Mouse (Mus musculus) frontal cortex, postnatal 14 days (tissue): ENCODE measurements around the gene Slamf1.
A peak's percentile ranks its signal among the peaks of the same experiment; 100 is the strongest.

Experiments
- DNase-seq, 2 experiments: peaks; one replicate each; pipeline ENCODE4 v3.0.0; 2022; ENCODE audit warnings: low spot score in 2 of 2

Gene Slamf1

GRCm38 (mm10) chr1:171766898-171767297 is at the start of gene Slamf1:
Gene Slamf1 (plus strand): TSS chr1:171767127.
- DNase-seq = no peak

- no peak for DNase-seq
Measured at GRCm38 (mm10) chr1:171731195-171731594, 35.7 kb upstream of the Slamf1 start.

- no peak for DNase-seq
Measured at GRCm38 (mm10) chr1:171734898-171735297, 32.0 kb upstream of the Slamf1 start.

GRCm38 (mm10) chr1:171748127-171748969 is 18.6 kb upstream of the Slamf1 start:
- DNase-seq = no peak

- DNase-seq = no peak
Measured at GRCm38 (mm10) chr1:171761853-171762448, 5.0 kb upstream of the Slamf1 start.

GRCm38 (mm10) chr1:171770996-171771395 is 4.1 kb downstream of the Slamf1 start:
- DNase-seq = no peak

GRCm38 (mm10) chr1:171772121-171772735 is 5.3 kb downstream of the Slamf1 start:
- DNase-seq = no peak

GRCm38 (mm10) chr1:171773232-171773989 is 6.5 kb downstream of the Slamf1 start:
- DNase-seq = no peak

GRCm38 (mm10) chr1:171774266-171774665 is 7.3 kb downstream of the Slamf1 start:
- no peak for DNase-seq

GRCm38 (mm10) chr1:171774678-171775077 is 7.8 kb downstream of the Slamf1 start:
- DNase-seq = no peak

GRCm38 (mm10) chr1:171775781-171776180 is 8.9 kb downstream of the Slamf1 start:
- peak in 1 of 2 experiments; percentile 17 for DNase-seq

GRCm38 (mm10) chr1:171777026-171777425 is 10.1 kb downstream of the Slamf1 start:
- DNase-seq = no peak

- DNase-seq = no peak
Measured at GRCm38 (mm10) chr1:171782287-171782915, 15.5 kb downstream of the Slamf1 start.

- DNase-seq = no peak
Measured at GRCm38 (mm10) chr1:171785871-171786270, 18.9 kb downstream of the Slamf1 start.

- no peak for DNase-seq
Measured at GRCm38 (mm10) chr1:171787281-171788015, 20.5 kb downstream of the Slamf1 start.

GRCm38 (mm10) chr1:171788461-171789283 is 21.7 kb downstream of the Slamf1 start:
- DNase-seq = no peak

GRCm38 (mm10) chr1:171789407-171789806 is 22.5 kb downstream of the Slamf1 start:
- DNase-seq = no peak

GRCm38 (mm10) chr1:171791491-171791890 is 24.6 kb downstream of the Slamf1 start:
- no peak for DNase-seq

GRCm38 (mm10) chr1:171796185-171796584 is 29.3 kb downstream of the Slamf1 start:
- DNase-seq = no peak

- no peak for DNase-seq
Measured at GRCm38 (mm10) chr1:171797840-171798239, 30.9 kb downstream of the Slamf1 start.
